Mouse (Mus musculus): ENCODE data around the gene Trim8. TPM values are rescaled to one million over a fixed set of nuclear protein-coding genes. Genes with fewer than 3 reads are reported as not detected.

Gene Trim8
- polyA plus RNA-seq (2015; fragmentation: Nextera tagmentation; extraction: Ambion mirVana), result 9.1 and 9.2 TPM in 2 replicates

GRCm38 (mm10) chr19:46501401-46502068 lies at the start of gene Trim8:
TSS of gene Trim8 (plus strand) at chr19:46501702.
- Histone ChIP-seq H3K4me3 (replicated peaks) (peak within 1 kb of the TSS; percentile 87), H3K4me2 (peak within 1 kb of the TSS; percentile 91), H3K4me1 (replicated peaks) (peaks cover 61% of the 10 kb centered on the region), H3K27ac (peak within 1 kb of the TSS; percentile 98), H3K9ac (peak within 1 kb of the TSS; percentile 95), H3K36me3 (peaks cover 15% of the 10 kb centered on the region), H3K27me3 (no peaks in the 10 kb centered on the region), H3K9me3 (replicated peaks) (no peaks in the 10 kb centered on the region)
- under 1% methylated on average over 61 of the region's 64 CpGs for WGBS (ENCODE audit: insufficient replicate concordance)
- peak; percentile 56 for DNase-seq
- 0 out of 2 replicates have a peak, but pooled peaks have one; percentile 5 for ATAC-seq (ENCODE audit: low read depth)

GRCm38 (mm10) chr19:46452052-46452827 lies 49.3 kb upstream of the Trim8 start:
- ATAC-seq (ENCODE audit: low read depth), result no peak
- Histone ChIP-seq H3K27ac (0 out of 2 replicates have a peak overlapping the region, but pooled peaks have one; percentile 21), H3K4me2 (no peak overlapping the region), H3K4me1 (replicated peaks) (peaks cover 71% of the 10 kb centered on the region), H3K4me3 (replicated peaks) (no peak overlapping the region), H3K9me3 (replicated peaks) (no peaks in the 10 kb centered on the region), H3K27me3 (no peaks in the 10 kb centered on the region), H3K9ac (0 out of 2 replicates have a peak overlapping the region, but pooled peaks have one; percentile 8), H3K36me3 (0 out of 2 replicates have a peak, but pooled peaks cover 6% of the 10 kb centered on the region)
- peak; percentile 34 for DNase-seq
- WGBS (ENCODE audit: insufficient replicate concordance), result 37% methylated on average over 10 of the region's 10 CpGs

GRCm38 (mm10) chr19:46452916-46453315 lies 48.6 kb upstream of the Trim8 start:
- Histone ChIP-seq H3K27me3 (no peaks in the 10 kb centered on the region), H3K4me2 (no peak overlapping the region), H3K9ac (no peak overlapping the region), H3K9me3 (replicated peaks) (no peaks in the 10 kb centered on the region), H3K36me3 (0 out of 2 replicates have a peak, but pooled peaks cover 8% of the 10 kb centered on the region), H3K4me3 (replicated peaks) (no peak overlapping the region), H3K27ac (peak overlapping the region; percentile 93; the same call in 1 of the 2 replicates), H3K4me1 (replicated peaks) (peaks cover 71% of the 10 kb centered on the region)
- no peak for DNase-seq
- 82% methylated on average over 9 of the region's 9 CpGs for WGBS (ENCODE audit: insufficient replicate concordance)
- no peak for ATAC-seq (ENCODE audit: low read depth)

- 28% methylated on average over 20 of the region's 20 CpGs for WGBS (ENCODE audit: insufficient replicate concordance)
- ATAC-seq (ENCODE audit: low read depth) (peak; percentile 29), DNase-seq (no peak)
- Histone ChIP-seq H3K4me3 (replicated peaks) (peak overlapping the region; percentile 6; the same call in 1 of the 2 replicates), H3K27ac (peak overlapping the region; percentile 93), H3K4me2 (peak overlapping the region; percentile 58), H3K36me3 (0 out of 2 replicates have a peak, but pooled peaks cover 13% of the 10 kb centered on the region), H3K9ac (peak overlapping the region; percentile 68), H3K9me3 (replicated peaks) (no peaks in the 10 kb centered on the region), H3K27me3 (no peaks in the 10 kb centered on the region), H3K4me1 (replicated peaks) (peaks cover 75% of the 10 kb centered on the region)
Measured at GRCm38 (mm10) chr19:46454126-46454880, 47.2 kb upstream of the Trim8 start.

GRCm38 (mm10) chr19:46455032-46455431 lies 46.5 kb upstream of the Trim8 start:
- 0 out of 2 replicates have a peak, but pooled peaks cover 13% of the 10 kb centered on the region for H3K36me3 ChIP-seq
- 0% methylated on average over 1 of the region's 1 CpGs for WGBS (ENCODE audit: insufficient replicate concordance)
- H3K27ac ChIP-seq, result peak overlapping the region; percentile 93
- peak; percentile 93 for ATAC-seq (ENCODE audit: low read depth)
- H3K27me3 ChIP-seq, result no peaks in the 10 kb centered on the region
- H3K4me1 ChIP-seq (replicated peaks), result peaks cover 81% of the 10 kb centered on the region
- H3K4me3 ChIP-seq (replicated peaks), result peak overlapping the region; percentile 6; the same call in 1 of the 2 replicates
- DNase-seq, result peak; percentile 77
- H3K9ac ChIP-seq, result peak overlapping the region; percentile 68
- H3K4me2 ChIP-seq, result peak overlapping the region; percentile 58
- H3K9me3 ChIP-seq (replicated peaks), result no peaks in the 10 kb centered on the region

- Histone ChIP-seq H3K27ac (peak overlapping the region; percentile 93), H3K4me3 (replicated peaks) (0 out of 2 replicates have a peak overlapping the region, but pooled peaks have one; percentile 6), H3K27me3 (no peaks in the 10 kb centered on the region), H3K4me1 (replicated peaks) (peaks cover 81% of the 10 kb centered on the region), H3K36me3 (0 out of 2 replicates have a peak, but pooled peaks cover 13% of the 10 kb centered on the region), H3K9ac (peak overlapping the region; percentile 68), H3K9me3 (replicated peaks) (no peaks in the 10 kb centered on the region), H3K4me2 (peak overlapping the region; percentile 58)
- 53% methylated on average over 8 of the region's 8 CpGs for WGBS (ENCODE audit: insufficient replicate concordance)
- ATAC-seq (ENCODE audit: low read depth), result 0 out of 2 replicates have a peak, but pooled peaks have one; percentile 2
- DNase-seq, result no peak
Measured at GRCm38 (mm10) chr19:46455556-46455955, 45.9 kb upstream of the Trim8 start.

- Histone ChIP-seq H3K36me3 (0 out of 2 replicates have a peak, but pooled peaks cover 10% of the 10 kb centered on the region), H3K9me3 (replicated peaks) (no peaks in the 10 kb centered on the region), H3K27ac (peak overlapping the region; percentile 93), H3K4me2 (peak overlapping the region; percentile 58), H3K4me3 (replicated peaks) (no peak overlapping the region), H3K27me3 (no peaks in the 10 kb centered on the region), H3K9ac (peak overlapping the region; percentile 68), H3K4me1 (replicated peaks) (peaks cover 81% of the 10 kb centered on the region)
- DNase-seq, result no peak
- 44% methylated on average over 5 of the region's 5 CpGs for WGBS (ENCODE audit: insufficient replicate concordance)
- ATAC-seq (ENCODE audit: low read depth), result 0 out of 2 replicates have a peak, but pooled peaks have one; percentile 1
Measured at GRCm38 (mm10) chr19:46456018-46456735, 45.3 kb upstream of the Trim8 start.

- H3K4me2 ChIP-seq, result no peak overlapping the region
- no peaks in the 10 kb centered on the region for H3K9me3 ChIP-seq (replicated peaks)
- 0 out of 2 replicates have a peak, but pooled peaks cover 16% of the 10 kb centered on the region for H3K36me3 ChIP-seq
- no peak overlapping the region for H3K27ac ChIP-seq
- no peaks in the 10 kb centered on the region for H3K27me3 ChIP-seq
- no peak overlapping the region for H3K4me3 ChIP-seq (replicated peaks)
- 79% methylated on average over 5 of the region's 5 CpGs for WGBS (ENCODE audit: insufficient replicate concordance)
- ATAC-seq (ENCODE audit: low read depth) (no peak), DNase-seq (no peak)
- H3K4me1 ChIP-seq (replicated peaks), result peaks cover 69% of the 10 kb centered on the region
- no peak overlapping the region for H3K9ac ChIP-seq
Measured at GRCm38 (mm10) chr19:46457798-46458197, 43.7 kb upstream of the Trim8 start.

GRCm38 (mm10) chr19:46459256-46459655 lies 42.2 kb upstream of the Trim8 start:
- Histone ChIP-seq H3K4me2 (no peak overlapping the region), H3K4me3 (replicated peaks) (no peak overlapping the region), H3K27ac (peak overlapping the region; percentile 59), H3K9me3 (replicated peaks) (no peaks in the 10 kb centered on the region), H3K27me3 (no peaks in the 10 kb centered on the region), H3K4me1 (replicated peaks) (peaks cover 55% of the 10 kb centered on the region), H3K36me3 (peaks cover 16% of the 10 kb centered on the region; the same call in 1 of the 2 replicates), H3K9ac (no peak overlapping the region)
- 45% methylated on average over 10 of the region's 10 CpGs for WGBS (ENCODE audit: insufficient replicate concordance)
- DNase-seq, result no peak
- no peak for ATAC-seq (ENCODE audit: low read depth)

GRCm38 (mm10) chr19:46459889-46460288 lies 41.6 kb upstream of the Trim8 start:
- no peaks in the 10 kb centered on the region for H3K9me3 ChIP-seq (replicated peaks)
- 73% methylated on average over 2 of the region's 2 CpGs for WGBS (ENCODE audit: insufficient replicate concordance)
- H3K36me3 ChIP-seq, result peaks cover 16% of the 10 kb centered on the region; the same call in 1 of the 2 replicates
- DNase-seq, result no peak
- ATAC-seq (ENCODE audit: low read depth), result no peak
- H3K27ac ChIP-seq, result peak overlapping the region; percentile 59; the same call in 1 of the 2 replicates
- peaks cover 48% of the 10 kb centered on the region for H3K4me1 ChIP-seq (replicated peaks)
- no peak overlapping the region for H3K4me2 ChIP-seq
- no peak overlapping the region for H3K4me3 ChIP-seq (replicated peaks)
- no peak overlapping the region for H3K9ac ChIP-seq
- no peaks in the 10 kb centered on the region for H3K27me3 ChIP-seq

All from liver, embryonic 13.5 days (tissue).